Mouse (Mus musculus) hindbrain, embryonic 14.5 days (tissue): ENCODE data around the gene Akr1c18. TPM values are rescaled to one million over a fixed set of nuclear protein-coding genes. Genes with fewer than 3 reads are reported as not detected.
"Not testable (repeated sequence)": the region's sequence is repeated elsewhere in the genome, so short reads cannot be mapped to it uniquely, and the experiment has no call there.

Experiments
- ATAC-seq: fragments of 200-750 bp; cut with Nextera tagmentation; 2 replicates; pipeline ENCODE4 v1.8.0; 2017; ENCODE audit warnings: moderate number of reproducible peaks, mild to moderate bottlenecking, moderate TSS enrichment, moderate library complexity; ENCODE audit not compliant: low FRiP score
- DNase-seq: peaks from one replicate; pipeline ENCODE4 v3.0.0-alpha.2; 2015; ENCODE audit warnings: low spot score
- H3K27ac ChIP-seq: fragments of 300-500 bp; sonication (generic); 2 replicates; pipeline ENCODE4 v1.5.1; 2014; ENCODE audit warnings: mild to moderate bottlenecking, moderate library complexity
- H3K27me3 ChIP-seq: fragments of 300-500 bp; sonication (generic); 2 replicates; pipeline ENCODE4 v1.6.1; 2014; ENCODE audit warnings: mild to moderate bottlenecking, low read length, mixed read lengths; ENCODE audit not compliant: control insufficient read depth, insufficient read depth
- H3K36me3 ChIP-seq: fragments of 300-500 bp; sonication (generic); replicated peaks from 2 replicates; pipeline ENCODE4 v1.6.1; 2014; ENCODE audit not compliant: control insufficient read depth, insufficient read depth
- H3K4me1 ChIP-seq: fragments of 300-500 bp; sonication (generic); replicated peaks from 2 replicates; pipeline ENCODE4 v1.6.1; 2014; ENCODE audit warnings: antibody characterized with exemption, low read length, mixed read lengths; ENCODE audit not compliant: control insufficient read depth, insufficient read depth
- H3K4me2 ChIP-seq: fragments of 300-500 bp; sonication (generic); replicated peaks from 2 replicates; pipeline ENCODE4 v1.6.1; 2014; ENCODE audit warnings: mild to moderate bottlenecking, moderate library complexity
- H3K4me3 ChIP-seq: fragments of 300-500 bp; sonication (generic); replicated peaks from 2 replicates; pipeline ENCODE4 v1.5.1; 2014; ENCODE audit warnings: mild to moderate bottlenecking, low read length
- H3K9ac ChIP-seq: fragments of 300-500 bp; sonication (generic); 2 replicates; pipeline ENCODE4 v1.6.1; 2014
- H3K9me3 ChIP-seq: fragments of 300-500 bp; sonication (generic); 2 replicates; pipeline ENCODE4 v1.6.1; 2016; ENCODE audit warnings: low read length; ENCODE audit not compliant: control insufficient read depth
- WGBS: fragments of 180-500 bp; shearing (Covaris S2); extraction: QIAGEN DNeasy Blood & Tissue Kit; methylation state at CpG from one replicate; pipeline ENCODE4 v1.1.7; 2014; 5-methylcytosine and 5-hydroxymethylcytosine counted together
- polyA plus RNA-seq: library from polyadenylated mRNA; unstranded; fragments of >200 nt; fragmentation: Nextera tagmentation; extraction: Ambion mirVana; gene quantifications from 2 replicates; pipeline ENCODE4 v1.2.1, GENCODE M21; 2014

Akr1c18 gene
- polyA plus RNA-seq, 1 experiment from 2014 or later = not detected

DNA sequence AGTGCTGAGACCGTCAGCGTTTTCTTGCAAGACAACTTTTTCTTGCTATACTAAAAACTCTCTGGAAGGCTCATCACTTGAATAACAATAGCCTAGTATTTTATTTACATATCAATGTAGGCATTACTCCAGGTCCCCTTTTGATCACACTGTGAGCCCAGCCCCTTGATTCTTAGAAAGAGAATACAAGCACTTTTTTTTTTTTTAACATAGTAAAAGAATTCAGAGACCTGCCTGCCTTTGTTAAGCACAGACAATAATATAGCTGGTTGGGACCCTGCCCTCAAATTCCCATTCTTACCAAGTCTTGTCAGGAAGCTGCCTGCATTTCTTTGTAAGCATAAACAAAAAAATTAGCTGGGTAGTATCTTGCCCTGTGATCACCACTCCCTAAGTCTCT, 4.8 kb upstream of the Akr1c18 start:
- WGBS = 42% methylated on average over 2 of the region's 2 CpGs
- Histone ChIP-seq H3K4me1 (no peaks in the 10 kb centered on the region), H3K4me2 (no peak overlapping the region), H3K27me3 (no peaks in the 10 kb centered on the region), H3K4me3 (no peak overlapping the region), H3K36me3 (no peaks in the 10 kb centered on the region), H3K27ac (no peak overlapping the region), H3K9ac (no peak overlapping the region), H3K9me3 (no peaks in the 10 kb centered on the region)
- no peak for ATAC-seq
- DNase-seq = no peak

DNA sequence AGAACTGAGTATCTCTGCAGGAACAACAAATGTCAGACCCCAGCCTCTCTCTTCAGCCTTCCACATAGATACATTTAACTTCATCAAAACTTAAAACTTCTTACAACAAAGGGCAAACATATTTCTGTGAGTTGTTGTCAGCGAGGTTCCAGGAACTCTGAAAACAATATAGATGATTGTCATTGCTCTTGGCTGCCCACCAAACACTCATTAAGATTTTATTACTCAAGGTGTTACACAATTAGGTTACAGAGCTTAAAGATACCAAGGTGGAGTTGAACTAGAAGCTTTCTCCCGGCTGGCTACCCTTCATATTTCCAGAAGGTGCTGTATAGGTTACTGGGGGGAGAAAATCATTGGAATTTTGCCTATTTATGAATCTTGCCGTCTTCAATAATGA, 3.1 kb upstream of the Akr1c18 start:
- Histone ChIP-seq H3K36me3 (no peaks in the 10 kb centered on the region), H3K9ac (no peak overlapping the region), H3K4me3 (no peak overlapping the region), H3K9me3 (no peaks in the 10 kb centered on the region), H3K27ac (no peak overlapping the region), H3K4me1 (no peaks in the 10 kb centered on the region), H3K27me3 (no peaks in the 10 kb centered on the region), H3K4me2 (no peak overlapping the region)
- 88% methylated on average over 3 of the region's 3 CpGs for WGBS
- DNase-seq = no peak
- no peak for ATAC-seq

DNA sequence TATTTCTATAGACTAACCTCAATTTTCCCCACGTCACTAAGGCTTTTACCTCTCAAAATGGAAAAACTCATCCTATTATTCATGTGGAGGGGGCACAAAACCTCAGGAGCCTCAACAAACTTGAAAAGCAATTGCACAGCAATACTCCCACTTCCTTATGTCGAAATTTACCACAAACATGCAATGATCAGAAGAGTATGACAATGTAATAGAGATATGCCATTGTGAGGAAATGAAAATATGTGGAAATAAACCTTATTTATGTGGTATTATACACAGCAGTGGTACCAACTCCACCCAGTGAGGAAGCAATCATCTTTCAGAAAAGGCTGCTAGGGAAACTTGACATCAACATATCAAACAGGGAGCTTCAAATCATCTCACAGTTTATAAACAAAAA, 2.5 kb upstream of the Akr1c18 start:
- Histone ChIP-seq H3K4me2 (no peak overlapping the region), H3K9ac (no peak overlapping the region), H3K4me1 (no peaks in the 10 kb centered on the region), H3K4me3 (no peak overlapping the region), H3K27me3 (no peaks in the 10 kb centered on the region), H3K27ac (no peak overlapping the region), H3K36me3 (no peaks in the 10 kb centered on the region), H3K9me3 (no peaks in the 10 kb centered on the region)
- no peak for DNase-seq
- WGBS = 80% methylated on average over 2 of the region's 2 CpGs
- ATAC-seq = no peak

DNA sequence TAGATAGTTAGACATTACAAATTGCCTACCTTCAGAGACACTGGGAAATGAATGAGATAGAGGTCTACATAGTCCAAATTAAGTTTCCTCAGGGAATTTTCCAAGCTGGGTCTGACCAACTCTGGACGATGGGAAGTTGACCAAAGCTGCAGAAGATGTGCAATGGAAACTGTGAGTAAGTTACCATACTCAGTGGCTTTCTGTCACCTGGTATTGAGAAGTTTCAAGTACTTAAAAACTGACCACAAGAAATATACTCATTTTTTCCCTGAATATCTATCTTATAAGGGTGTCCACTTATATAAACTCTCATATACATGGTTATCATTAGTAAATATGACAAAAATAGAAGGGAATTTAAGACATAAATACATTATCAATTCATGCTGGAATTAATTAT, 6.2 kb downstream of the Akr1c18 start:
- Histone ChIP-seq H3K27ac (no peak overlapping the region), H3K9me3 (no peaks in the 10 kb centered on the region), H3K4me1 (no peaks in the 10 kb centered on the region), H3K27me3 (no peaks in the 10 kb centered on the region), H3K4me3 (no peak overlapping the region), H3K4me2 (no peak overlapping the region), H3K9ac (no peak overlapping the region), H3K36me3 (no peaks in the 10 kb centered on the region)
- DNase-seq (no peak), ATAC-seq (no peak)
- 91% methylated on average over 1 of the region's 1 CpGs for WGBS

DNA sequence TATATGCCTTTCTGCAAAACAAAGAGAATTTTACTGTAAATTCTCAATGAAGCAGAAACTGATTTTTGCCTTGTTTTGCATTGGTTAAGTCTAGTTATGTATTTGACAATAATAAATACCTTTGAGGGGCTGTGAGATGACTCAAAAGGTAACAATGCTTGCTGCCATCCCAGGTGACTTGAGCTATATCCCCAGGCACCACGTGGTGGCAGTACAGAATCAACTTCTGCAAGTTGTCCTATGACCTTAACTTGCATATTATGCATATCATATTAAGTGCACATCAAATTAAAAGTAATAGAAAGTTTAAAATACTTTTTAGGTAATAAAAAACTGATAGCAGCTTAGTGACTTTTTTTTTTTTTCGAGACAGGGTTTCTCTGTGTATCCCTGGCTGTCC, 17.4 kb downstream of the Akr1c18 start:
- Histone ChIP-seq H3K4me3 (no peak overlapping the region), H3K4me2 (no peak overlapping the region), H3K4me1 (no peaks in the 10 kb centered on the region), H3K36me3 (no peaks in the 10 kb centered on the region), H3K27ac (no peak overlapping the region), H3K9ac (no peak overlapping the region), H3K9me3 (no peaks in the 10 kb centered on the region), H3K27me3 (no peaks in the 10 kb centered on the region)
- WGBS = 46% methylated on average over 2 of the region's 2 CpGs
- DNase-seq = no peak
- ATAC-seq = no peak

DNA sequence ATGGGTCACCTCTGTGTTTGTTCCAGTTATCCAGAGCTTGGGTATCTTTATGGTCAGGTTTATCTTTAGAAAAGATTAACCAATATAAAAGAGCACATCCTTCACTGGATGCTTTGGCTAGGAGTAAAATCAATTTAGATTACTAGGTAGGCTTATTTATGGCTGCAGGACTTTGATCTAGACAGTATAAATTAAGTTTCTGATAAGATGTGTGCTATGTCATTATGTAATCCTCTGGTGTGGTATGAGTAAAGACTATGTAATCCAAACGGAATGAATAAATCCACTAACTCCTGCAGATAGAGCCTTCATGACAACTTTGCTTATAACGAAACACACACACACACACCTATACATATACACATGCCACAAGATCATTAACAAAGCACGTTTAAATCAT, 18.7 kb downstream of the Akr1c18 start:
- DNase-seq (no peak), ATAC-seq (no peak)
- Histone ChIP-seq H3K4me3 (no peak overlapping the region), H3K4me2 (no peak overlapping the region), H3K4me1 (no peaks in the 10 kb centered on the region), H3K27ac (no peak overlapping the region), H3K9me3 (no peaks in the 10 kb centered on the region), H3K36me3 (no peaks in the 10 kb centered on the region), H3K9ac (no peak overlapping the region), H3K27me3 (no peaks in the 10 kb centered on the region)
- 80% methylated on average over 3 of the region's 3 CpGs for WGBS

DNA sequence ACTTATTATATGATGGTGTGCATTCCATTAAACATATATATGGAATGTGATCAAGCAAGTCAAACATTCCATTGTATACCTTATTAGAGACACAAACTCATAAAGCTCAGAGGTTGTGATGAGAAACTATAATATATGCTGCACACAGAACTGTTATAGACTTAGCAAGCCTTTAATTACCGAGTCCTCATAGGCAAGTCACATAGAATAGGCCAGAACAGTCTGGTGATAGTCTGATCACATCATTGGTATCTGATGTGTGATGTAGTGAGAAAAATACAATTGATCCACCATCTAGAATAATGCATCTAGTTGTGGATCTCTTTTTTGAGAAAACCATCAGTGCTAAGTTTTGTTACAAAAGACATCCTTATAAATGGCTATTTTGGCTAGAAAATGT, 19.1 kb downstream of the Akr1c18 start:
- Histone ChIP-seq H3K4me1 (no peaks in the 10 kb centered on the region), H3K36me3 (no peaks in the 10 kb centered on the region), H3K27me3 (no peaks in the 10 kb centered on the region), H3K27ac (no peak overlapping the region), H3K4me2 (no peak overlapping the region), H3K9me3 (peaks cover 2% of the 10 kb centered on the region; the same call in 1 of the 2 replicates), H3K9ac (no peak overlapping the region), H3K4me3 (no peak overlapping the region)
- ATAC-seq = no peak
- DNase-seq = no peak
- WGBS = 78% methylated on average over 1 of the region's 1 CpGs

DNA sequence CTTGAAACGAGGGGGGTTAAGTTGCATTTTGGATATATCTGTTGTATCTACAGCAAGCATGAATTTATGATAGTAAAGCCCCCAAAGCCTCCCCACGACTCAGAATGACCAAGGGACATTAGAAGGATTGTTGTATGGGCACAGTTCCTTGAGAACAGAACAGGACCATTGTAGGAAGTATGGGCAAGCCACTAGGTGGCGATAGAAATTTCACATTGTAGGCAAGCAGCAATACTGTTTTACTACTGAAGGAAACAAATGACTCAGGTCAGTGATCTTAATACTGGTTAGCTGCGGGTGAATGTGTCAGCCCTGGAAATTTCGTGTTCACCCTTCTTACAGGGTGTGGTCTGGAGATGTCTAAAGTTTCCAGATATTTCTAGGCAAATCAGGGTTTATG, 21.4 kb downstream of the Akr1c18 start:
- no peak for ATAC-seq
- 44% methylated on average over 5 of the region's 5 CpGs for WGBS
- no peaks in the 10 kb centered on the region for H3K4me1 ChIP-seq
- H3K4me3 ChIP-seq = no peak overlapping the region
- no peak overlapping the region for H3K4me2 ChIP-seq
- no peak overlapping the region for H3K27ac ChIP-seq
- no peak overlapping the region for H3K9ac ChIP-seq
- peaks cover 3% of the 10 kb centered on the region; the same call in 1 of the 2 replicates for H3K9me3 ChIP-seq
- peak; percentile 27 for DNase-seq
- H3K27me3 ChIP-seq = no peaks in the 10 kb centered on the region
- H3K36me3 ChIP-seq = no peaks in the 10 kb centered on the region

DNA sequence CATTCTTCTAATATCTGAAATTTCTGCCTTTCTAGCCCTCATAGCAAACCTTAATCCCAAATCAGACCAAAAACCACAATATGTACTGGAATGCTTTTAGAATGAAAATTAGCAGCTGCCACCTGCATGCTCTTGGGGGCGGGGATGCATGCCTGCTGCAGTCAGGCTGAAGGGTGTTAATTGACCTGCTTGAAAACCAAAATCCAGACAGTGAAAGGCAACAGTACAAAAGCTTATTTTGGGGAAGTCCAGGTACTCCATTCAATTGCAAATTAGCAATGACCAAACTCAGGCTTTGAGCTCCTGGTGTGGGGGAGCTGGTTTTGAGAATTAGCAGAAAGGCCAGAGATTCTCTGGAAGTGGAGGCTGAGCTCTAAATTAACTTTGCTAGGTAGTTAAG, 24.6 kb downstream of the Akr1c18 start:
- not testable (repeated sequence) for ATAC-seq, H3K27me3 ChIP-seq, H3K36me3 ChIP-seq, H3K9me3 ChIP-seq, H3K9ac ChIP-seq, DNase-seq, H3K4me2 ChIP-seq, H3K4me1 ChIP-seq, H3K27ac ChIP-seq, H3K4me3 ChIP-seq
- WGBS = 83% methylated on average over 1 of the region's 1 CpGs

DNA sequence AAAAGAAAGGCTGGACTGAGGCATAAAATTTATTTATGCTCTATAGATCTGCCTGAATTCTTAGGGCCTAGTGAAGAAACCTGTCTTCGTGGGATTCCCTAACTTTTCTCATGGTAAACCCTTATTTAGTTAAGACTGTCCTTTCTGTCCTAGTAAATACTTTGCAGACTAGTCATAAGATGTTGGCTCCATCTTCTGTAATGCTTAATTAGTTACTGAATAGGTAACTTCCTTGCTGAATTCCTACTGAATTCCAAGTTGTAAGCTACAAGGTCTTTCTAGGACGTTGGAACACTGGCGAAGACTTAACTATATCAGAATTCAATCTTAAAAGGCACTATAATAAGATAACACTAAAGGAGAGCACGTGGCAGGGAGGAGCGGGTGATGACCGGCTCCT, 26.0 kb downstream of the Akr1c18 start:
- H3K27me3 ChIP-seq, H3K9me3 ChIP-seq, H3K4me3 ChIP-seq, DNase-seq, ATAC-seq, H3K9ac ChIP-seq, H3K36me3 ChIP-seq, H3K4me1 ChIP-seq, H3K27ac ChIP-seq, H3K4me2 ChIP-seq: not testable (repeated sequence)
- 95% methylated on average over 6 of the region's 6 CpGs for WGBS
